Mouse (Mus musculus) forebrain, postnatal 0 days (tissue): ENCODE measurements around the gene Ferd3l. TPM values are rescaled to one million over a fixed set of nuclear protein-coding genes. Genes with fewer than 3 reads are reported as not detected.

ENCODE experiments used
- ATAC-seq: fragments of 200-750 bp; cut with Nextera tagmentation; 2 replicates; pipeline ENCODE4 v1.8.0; 2017; ENCODE audit warnings: mild to moderate bottlenecking, moderate library complexity
- DNase-seq: peaks from one replicate; pipeline ENCODE4 v3.0.0-alpha.2; 2015
- H3K27ac ChIP-seq: fragments of 300-500 bp; sonication (generic); 2 replicates; pipeline ENCODE4 v1.5.1; 2014; ENCODE audit warnings: low read depth, mild to moderate bottlenecking, antibody characterized with exemption, low read length, moderate library complexity, mixed read lengths
- H3K27me3 ChIP-seq: fragments of 300-500 bp; sonication (generic); 2 replicates; pipeline ENCODE4 v1.6.1; 2014; ENCODE audit warnings: mild to moderate bottlenecking, low read length, mixed read lengths; ENCODE audit not compliant: insufficient read depth
- H3K36me3 ChIP-seq: fragments of 300-500 bp; sonication (generic); 2 replicates; pipeline ENCODE4 v1.6.1; 2014; ENCODE audit warnings: mild to moderate bottlenecking, moderate library complexity; ENCODE audit not compliant: insufficient read depth
- H3K4me1 ChIP-seq: fragments of 300-500 bp; sonication (generic); 2 replicates; pipeline ENCODE4 v1.6.1; 2014; ENCODE audit warnings: antibody characterized with exemption; ENCODE audit not compliant: insufficient read depth
- H3K4me2 ChIP-seq: fragments of 300-500 bp; sonication (generic); 2 replicates; pipeline ENCODE4 v1.6.1; 2014; ENCODE audit warnings: low read depth, mild to moderate bottlenecking, moderate library complexity
- H3K4me3 ChIP-seq: fragments of 300-500 bp; sonication (generic); 2 replicates; pipeline ENCODE4 v1.5.1; 2014; ENCODE audit warnings: low read depth, low read length, mixed read lengths
- H3K9ac ChIP-seq: fragments of 300-500 bp; sonication (generic); 2 replicates; pipeline ENCODE4 v1.6.1; 2014; ENCODE audit warnings: mild to moderate bottlenecking
- H3K9me3 ChIP-seq: fragments of 300-500 bp; sonication (generic); 2 replicates; pipeline ENCODE4 v1.6.1; 2016; ENCODE audit warnings: low read length
- CTCF ChIP-seq: sonication (generic); IDR thresholded peaks from 2 replicates; pipeline ENCODE4 v1.5.1; 2016; ENCODE audit warnings: antibody characterized with exemption, control low read depth, low read depth
- WGBS: fragments of 180-500 bp; shearing (Covaris S2); extraction: QIAGEN DNeasy Blood & Tissue Kit; methylation state at CpG from one replicate; pipeline ENCODE4 v1.1.7; 2014; 5-methylcytosine and 5-hydroxymethylcytosine counted together
- polyA plus RNA-seq: library from polyadenylated mRNA; unstranded; fragments of >200 nt; fragmentation: Nextera tagmentation; extraction: Ambion mirVana; gene quantifications from 2 replicates; pipeline ENCODE4 v1.2.1, GENCODE M21; 2015
- total RNA-seq: library from RNA; depleted of rRNA; stranded (reverse); fragments of >200 nt; gene quantifications from 2 replicates; pipeline ENCODE4 v1.2.3, GENCODE M21; 2014

Gene Ferd3l
- total and polyA plus RNA-seq, 2 experiments from 2014 or later = 0.48 TPM; not detected in 1

GRCm38 (mm10) chr12:33959206-33959605 lies 31.0 kb downstream of the Ferd3l start:
- Histone ChIP-seq H3K9me3 (no peaks in the 10 kb centered on the region), H3K4me2 (no peak overlapping the region)

GRCm38 (mm10) chr12:33959846-33960245 lies 31.6 kb downstream of the Ferd3l start:
- H3K4me3 ChIP-seq = no peak overlapping the region
- no peak for TF ChIP-seq CTCF
- 7% methylated on average over 3 of the region's 3 CpGs for WGBS
- H3K9ac ChIP-seq = no peak overlapping the region
- no peak overlapping the region for H3K27ac ChIP-seq
- H3K27me3 ChIP-seq = peaks cover 77% of the 10 kb centered on the region
- ATAC-seq (no peak), DNase-seq (peak; percentile 47)
- H3K9me3 ChIP-seq = no peaks in the 10 kb centered on the region
- H3K4me1 ChIP-seq = no peaks in the 10 kb centered on the region
- H3K36me3 ChIP-seq = no peaks in the 10 kb centered on the region
- no peak overlapping the region for H3K4me2 ChIP-seq

More at GRCm38 (mm10) chr12:33959206-33959605, 31.0 kb downstream of the Ferd3l start:
- no peak for ATAC-seq
- Histone ChIP-seq H3K9ac (no peak overlapping the region), H3K27me3 (peaks cover 75% of the 10 kb centered on the region), H3K4me3 (no peak overlapping the region), H3K4me1 (no peaks in the 10 kb centered on the region), H3K27ac (no peak overlapping the region), H3K36me3 (no peaks in the 10 kb centered on the region)
- 2% methylated on average over 6 of the region's 6 CpGs for WGBS
- peak; percentile 26 for DNase-seq
- no peak for TF ChIP-seq CTCF

GRCm38 (mm10) chr12:33961013-33961412 lies 32.8 kb downstream of the Ferd3l start:
- 14% methylated on average over 5 of the region's 5 CpGs for WGBS
- no peaks in the 10 kb centered on the region for H3K4me1 ChIP-seq
- H3K9me3 ChIP-seq = no peaks in the 10 kb centered on the region
- no peak for TF ChIP-seq CTCF
- H3K27me3 ChIP-seq = peaks cover 78% of the 10 kb centered on the region
- no peak for ATAC-seq
- no peak overlapping the region for H3K27ac ChIP-seq
- DNase-seq = no peak
- H3K9ac ChIP-seq = no peak overlapping the region
- H3K4me3 ChIP-seq = no peak overlapping the region
- H3K36me3 ChIP-seq = no peaks in the 10 kb centered on the region
- H3K4me2 ChIP-seq = no peak overlapping the region

GRCm38 (mm10) chr12:33962118-33962772 lies 34.0 kb downstream of the Ferd3l start:
- Histone ChIP-seq H3K27ac (no peak overlapping the region), H3K4me1 (no peaks in the 10 kb centered on the region; the same call in 1 of the 2 replicates), H3K9me3 (no peaks in the 10 kb centered on the region), H3K9ac (no peak overlapping the region), H3K4me3 (no peak overlapping the region), H3K36me3 (no peaks in the 10 kb centered on the region), H3K27me3 (peaks cover 78% of the 10 kb centered on the region), H3K4me2 (no peak overlapping the region)
- TF ChIP-seq CTCF = no peak
- 3% methylated on average over 17 of the region's 17 CpGs for WGBS
- no peak for ATAC-seq
- peak; percentile 34 for DNase-seq

- DNase-seq (no peak), ATAC-seq (no peak)
- H3K4me1 ChIP-seq = no peaks in the 10 kb centered on the region; the same call in 1 of the 2 replicates
- H3K36me3 ChIP-seq = no peaks in the 10 kb centered on the region
- no peak overlapping the region for H3K27ac ChIP-seq
- no peak for TF ChIP-seq CTCF
- no peak overlapping the region for H3K4me3 ChIP-seq
- H3K4me2 ChIP-seq = no peak overlapping the region
- no peaks in the 10 kb centered on the region for H3K9me3 ChIP-seq
- no peak overlapping the region for H3K9ac ChIP-seq
- WGBS = 5% methylated on average over 9 of the region's 9 CpGs
- H3K27me3 ChIP-seq = peaks cover 78% of the 10 kb centered on the region
Observed at GRCm38 (mm10) chr12:33962773-33963130, 34.5 kb downstream of the Ferd3l start.

- peaks cover 81% of the 10 kb centered on the region for H3K27me3 ChIP-seq
- H3K9ac ChIP-seq = no peak overlapping the region
- H3K4me3 ChIP-seq = no peak overlapping the region
- H3K36me3 ChIP-seq = no peaks in the 10 kb centered on the region
- H3K9me3 ChIP-seq = no peaks in the 10 kb centered on the region
- H3K4me2 ChIP-seq = no peak overlapping the region
- no peak overlapping the region for H3K27ac ChIP-seq
- DNase-seq (peak; percentile 51), ATAC-seq (no peak)
- no peak for TF ChIP-seq CTCF
- 5% methylated on average over 15 of the region's 15 CpGs for WGBS
- H3K4me1 ChIP-seq = no peaks in the 10 kb centered on the region; the same call in 1 of the 2 replicates
Observed at GRCm38 (mm10) chr12:33963671-33964369, 35.6 kb downstream of the Ferd3l start.

GRCm38 (mm10) chr12:33964427-33964826 lies 36.2 kb downstream of the Ferd3l start:
- Histone ChIP-seq H3K27ac (no peak overlapping the region), H3K4me3 (no peak overlapping the region), H3K9ac (no peak overlapping the region), H3K4me1 (no peaks in the 10 kb centered on the region; the same call in 1 of the 2 replicates), H3K9me3 (no peaks in the 10 kb centered on the region), H3K4me2 (no peak overlapping the region), H3K36me3 (no peaks in the 10 kb centered on the region), H3K27me3 (peaks cover 82% of the 10 kb centered on the region)
- ATAC-seq (no peak), DNase-seq (peak; percentile 33)
- 13% methylated on average over 2 of the region's 2 CpGs for WGBS
- TF ChIP-seq CTCF = no peak
